8 mouse cellular contexts compared by ENCODE assay signal in the genomic region with DNA sequence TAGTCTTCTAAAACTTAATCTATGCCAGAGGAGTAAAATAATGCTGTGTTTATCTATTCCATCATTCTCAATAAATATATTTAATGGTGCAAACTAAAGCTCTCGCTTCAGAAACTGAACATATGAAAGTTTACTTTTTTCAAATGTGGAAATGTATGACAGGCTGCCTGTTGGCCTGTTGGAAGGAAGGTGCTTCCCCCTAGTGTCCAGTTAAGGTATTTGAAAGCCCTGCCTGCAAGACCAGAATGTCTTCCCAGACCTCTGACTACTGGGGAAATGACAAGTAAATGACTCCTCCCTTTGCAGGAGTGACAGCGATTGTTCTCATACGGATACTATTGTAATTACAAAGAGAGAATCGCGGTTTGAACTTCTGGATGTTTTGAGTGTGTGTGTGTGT. TPM values are rescaled to one million over a fixed set of nuclear protein-coding genes. Genes with fewer than 3 reads are reported as not detected.
DNase-seq lines count a peak whose midpoint lies in the region.

No protein-coding gene starts in this region.

- peak; percentile 79 for DNase-seq in heart, adult 8-10 months (ENCODE audit: low spot score)
- no peak for DNase-seq in heart, postnatal 25 days (ENCODE audit: low spot score)
- DNase-seq in MN1 (ENCODE audit: low spot score), result peak; percentile 50
- peak; percentile 41 to 80 for DNase-seq in cerebellum, postnatal 25 days
- peak; percentile 11 for DNase-seq in gastrocnemius, postnatal 25 days
- DNase-seq in layer of hippocampus, adult 11-12 months (ENCODE audit: low spot score), result peak; percentile 82
- peak; percentile 81 for DNase-seq in lung, postnatal 25 days (ENCODE audit: low spot score)
- peak; percentile 63 for DNase-seq in right cerebral cortex, postnatal 14 days

- intact Hi-C loops in heart, postnatal 25 days (cut with DNase I), result loop anchor here (2.0 to 5.0 kb wide), 3 partner anchors 207 to 451 kb away; no protein-coding TSS in a partner anchor

RNA-seq across cellular contexts. Expression of gene Tmem18, which starts 6.2 kb away (rescaled TPM):
- total RNA-seq in heart, adult 8-10 months (2022), result 10 to 100 TPM in 1 of 4 experiments, 1 to 10 TPM in 3; 7.9 to 10.3 (median 9.4) TPM
- total RNA-seq in heart, postnatal 25 days (2021), result 10 to 100 TPM; 10.4 to 10.8 TPM
- total RNA-seq in gastrocnemius, postnatal 25 days (2021), result 1 to 10 TPM; 5.5 to 7.0 TPM
